Mouse (Mus musculus) heart, adult 2 months (tissue): ENCODE results near the gene Rab8b.

ENCODE experiments used
- CTCF ChIP-seq: fragments of 200-600 bp; IDR thresholded peaks from 2 replicates; pipeline ENCODE4 v1.8.1; 2022; ENCODE audit warnings: antibody characterized with exemption, mild to moderate bottlenecking, moderate library complexity
- EP300 ChIP-seq: fragments of 200-500 bp; IDR thresholded peaks from 2 replicates; pipeline ENCODE4 v1.6.1; 2011; ENCODE audit warnings: low read depth, low read length, control low read depth; ENCODE audit not compliant: insufficient read depth
- POLR2A ChIP-seq: fragments of 200-500 bp; IDR thresholded peaks from 2 replicates; pipeline ENCODE4 v1.6.1; 2011; ENCODE audit warnings: mild to moderate bottlenecking, low read depth, low read length, control low read depth; ENCODE audit not compliant: insufficient read depth

DNA sequence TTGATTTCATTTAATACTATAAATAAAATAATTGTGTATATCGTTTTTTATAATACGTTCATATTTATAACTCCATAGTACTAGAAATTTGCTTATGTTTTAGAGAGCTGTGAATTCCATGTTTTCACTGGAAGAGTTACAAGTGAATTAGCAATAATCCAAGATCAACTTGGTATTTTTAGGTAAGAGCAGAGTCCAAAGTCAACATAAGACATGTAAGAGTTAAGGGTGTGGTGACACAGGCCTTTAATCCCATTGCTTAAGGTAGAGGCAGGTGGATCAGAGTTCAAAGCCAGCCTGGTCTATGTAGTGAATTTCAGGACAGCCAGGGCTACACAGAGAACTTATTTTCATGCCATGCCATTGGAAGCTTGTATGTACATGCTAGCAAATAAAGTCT is 29.0 kb upstream of the Rab8b start:
- no peak for TF ChIP-seq CTCF
- TF ChIP-seq POLR2A, result no peak
- TF ChIP-seq EP300, result no peak
